Mouse (Mus musculus): Measurements from ENCODE around the gene Cmpk1.
A peak's percentile ranks its signal among the peaks of the same experiment; 100 is the strongest.

Cmpk1 gene

DNA sequence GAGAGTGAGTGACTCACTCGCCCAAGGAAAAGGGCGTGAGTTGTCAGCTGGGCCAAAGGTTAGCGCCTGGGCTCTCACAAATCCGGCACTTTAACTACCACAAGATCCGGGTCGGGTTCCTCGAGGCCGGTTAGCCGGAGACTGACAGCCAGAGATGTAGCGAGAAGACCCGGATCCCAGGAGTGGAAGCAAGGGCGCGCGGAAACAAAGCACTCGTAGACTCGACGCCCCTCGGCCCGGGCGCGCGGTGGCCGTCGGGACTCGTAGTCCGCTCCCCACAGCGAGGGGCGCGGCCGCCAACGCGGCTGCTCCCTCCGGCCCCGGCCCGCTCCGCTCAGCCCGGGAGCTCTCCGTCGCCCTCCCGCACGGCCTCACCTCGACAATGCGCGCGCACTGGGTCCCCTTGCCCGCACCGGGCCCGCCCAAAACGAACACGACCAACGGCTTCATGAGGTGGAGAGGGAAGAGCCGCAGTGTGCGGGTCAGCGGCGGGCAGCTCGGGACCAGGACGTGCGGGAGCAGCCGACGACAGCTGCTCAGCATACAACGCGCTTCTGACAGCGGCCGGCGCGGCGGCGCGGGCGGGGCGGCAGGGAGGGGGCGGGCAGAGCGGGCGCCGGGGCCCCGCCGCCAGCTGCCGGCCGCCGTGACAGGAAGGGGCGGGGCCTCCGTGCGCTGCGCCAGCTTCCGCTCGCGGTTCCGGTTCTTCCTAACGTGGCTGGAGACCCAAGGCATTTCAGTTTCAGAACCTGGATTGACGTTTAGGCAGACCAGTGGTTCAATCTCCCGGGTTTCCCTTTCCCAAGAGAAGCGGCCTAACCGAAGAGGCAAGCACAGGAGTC, at the start of gene Cmpk1:
Cmpk1 (minus strand) TSS at position 651 of the 842 bp plus-strand sequence.
- peak; percentile 99 for DNase-seq

DNA sequence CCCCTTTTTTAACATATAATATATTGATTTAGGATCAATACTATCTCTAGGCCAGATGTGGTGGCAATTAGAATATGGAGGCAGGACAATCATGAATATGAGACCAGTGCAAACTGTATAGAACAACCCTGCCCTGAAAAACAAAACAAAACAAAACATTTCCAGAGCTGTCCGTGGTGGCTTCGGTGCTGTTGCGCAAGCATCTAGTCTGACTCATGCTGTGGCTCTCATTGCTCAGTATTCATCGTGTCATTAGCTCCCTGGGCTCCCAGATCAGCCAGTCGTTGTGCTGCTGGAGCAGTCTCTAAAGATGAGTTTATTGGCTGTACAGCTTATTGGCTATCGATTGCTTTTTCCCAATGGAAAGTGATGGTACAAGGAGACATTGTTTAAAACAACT, 48.0 kb upstream of the Cmpk1 start:
- peak; percentile 25 for DNase-seq

DNA sequence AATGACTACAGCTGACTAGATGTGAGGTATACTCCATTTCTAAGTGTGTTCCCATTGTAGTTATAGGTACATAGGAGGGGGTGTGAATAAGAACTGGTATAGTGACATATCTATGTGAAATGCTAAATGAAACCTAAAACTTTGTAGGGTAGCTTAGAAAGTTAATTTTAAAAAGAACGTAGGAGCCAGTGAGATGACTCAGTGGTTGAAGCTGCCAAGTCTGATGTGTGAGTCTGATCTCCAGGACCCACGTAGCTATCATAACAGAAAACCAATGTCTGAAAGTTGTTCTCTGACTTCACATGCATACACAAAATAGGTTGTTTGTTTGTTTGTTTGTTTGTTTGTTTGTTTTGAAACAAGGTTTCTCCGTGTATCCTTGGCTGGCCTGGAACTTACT, 33.0 kb upstream of the Cmpk1 start:
- no peak for DNase-seq

DNA sequence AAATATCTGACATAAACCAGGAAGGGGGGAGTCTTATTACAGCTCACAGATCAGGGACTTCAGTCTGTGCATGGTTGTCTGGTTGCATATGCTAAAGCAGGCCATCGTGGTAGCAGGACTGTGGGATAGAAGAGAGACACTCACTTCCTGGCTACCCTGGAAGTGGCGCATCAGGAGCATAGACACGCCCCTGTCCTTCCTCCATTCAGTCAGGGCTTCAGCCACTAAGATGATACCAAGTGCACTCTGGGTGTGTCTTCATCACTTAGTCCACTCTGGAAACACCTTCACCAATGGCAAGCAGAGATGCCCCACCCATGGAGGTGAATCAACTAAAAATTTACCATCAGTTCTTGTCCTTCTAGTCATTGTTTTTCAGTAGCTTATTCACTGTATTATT, 27.2 kb upstream of the Cmpk1 start:
- DNase-seq, result no peak

DNA sequence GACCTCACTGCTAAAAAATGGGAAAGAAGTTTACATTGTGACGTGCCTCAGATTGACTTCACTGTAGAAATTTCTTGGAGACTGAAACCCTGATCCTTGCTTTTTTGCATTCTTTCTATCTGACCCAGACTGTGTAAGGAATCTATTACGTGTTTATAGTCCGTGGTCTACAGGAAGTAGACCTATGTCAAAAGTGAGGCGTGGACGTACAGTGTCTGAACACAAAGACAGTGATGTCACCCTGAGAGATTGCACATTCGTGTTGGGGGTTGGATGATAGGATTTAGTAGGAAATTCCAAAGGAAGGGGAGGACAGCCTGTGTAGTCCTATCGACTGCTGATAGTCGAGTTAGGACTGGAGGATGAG, 13.4 kb upstream of the Cmpk1 start:
- no peak for DNase-seq

DNA sequence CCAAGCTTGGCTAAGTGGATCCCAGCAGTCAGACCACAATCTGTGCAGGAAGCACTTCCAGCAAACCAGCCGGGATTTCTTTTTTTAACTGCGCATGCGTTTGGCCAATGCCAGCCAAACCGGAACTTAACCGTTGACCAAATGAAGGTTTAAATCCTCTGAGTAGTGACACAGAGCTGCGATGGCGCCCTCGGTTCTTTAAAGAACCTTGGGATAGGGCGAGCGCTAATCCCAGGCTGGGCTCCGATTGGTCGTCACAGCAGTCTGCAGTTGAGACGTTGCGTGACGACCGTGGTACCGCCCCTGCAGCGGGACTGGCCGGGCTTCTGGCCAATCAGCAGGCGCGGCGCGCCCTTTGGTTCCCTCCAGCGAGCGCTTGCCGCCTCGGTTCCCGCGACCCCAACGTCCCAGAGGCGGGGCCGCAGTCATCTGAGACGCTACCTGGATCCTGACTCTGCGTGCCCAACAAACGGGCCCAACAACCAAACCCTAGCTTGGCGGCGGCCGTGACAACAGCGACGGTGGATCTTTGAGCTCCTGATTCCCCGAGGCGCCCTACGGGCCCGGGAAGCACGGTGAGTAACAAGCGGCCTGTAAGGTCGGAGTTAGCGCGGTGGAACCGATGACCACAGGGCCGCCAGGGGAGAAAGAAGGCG, 12.9 kb upstream of the Cmpk1 start, which contains the start of gene Stil:
Stil (plus strand) TSS at position 387 of the 656 bp plus-strand sequence.
- DNase-seq, result peak; percentile 100

DNA sequence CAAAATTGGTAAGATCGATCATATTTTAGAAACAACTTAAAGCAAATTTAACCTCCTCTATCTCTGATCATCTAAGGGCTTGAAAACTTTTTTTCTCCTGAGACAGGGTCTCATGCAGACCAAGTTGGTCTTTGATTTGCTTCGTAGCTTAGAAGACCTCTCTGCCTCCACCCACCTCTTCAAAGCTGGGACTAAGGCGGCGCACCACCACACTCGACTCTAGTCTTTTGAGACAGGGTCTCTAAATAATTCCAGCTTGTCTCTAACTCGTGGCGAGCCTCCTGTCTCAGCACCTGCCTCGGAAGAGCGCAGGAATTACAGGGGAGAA, 12.4 kb upstream of the Cmpk1 start:
- no peak for DNase-seq

DNA sequence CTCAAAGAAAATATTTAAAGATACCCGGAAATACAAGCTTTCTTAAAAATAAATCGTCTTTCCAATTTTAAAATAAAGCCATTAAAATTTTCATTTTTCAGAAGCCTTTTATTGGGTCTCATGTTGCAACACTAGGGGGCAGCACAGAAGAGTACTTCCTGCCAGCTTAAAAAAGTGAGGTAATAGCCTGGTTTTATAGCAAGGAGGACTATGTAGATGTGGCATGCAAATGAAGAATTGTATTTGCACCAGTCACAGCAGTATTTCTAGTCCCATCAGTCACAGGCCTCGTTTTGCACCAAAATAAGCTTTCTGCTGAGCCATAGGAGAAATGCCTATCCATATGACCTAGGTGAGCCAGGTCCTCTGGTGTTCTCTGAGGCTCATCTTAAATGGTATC, 10.0 kb upstream of the Cmpk1 start:
- no peak for DNase-seq

DNA sequence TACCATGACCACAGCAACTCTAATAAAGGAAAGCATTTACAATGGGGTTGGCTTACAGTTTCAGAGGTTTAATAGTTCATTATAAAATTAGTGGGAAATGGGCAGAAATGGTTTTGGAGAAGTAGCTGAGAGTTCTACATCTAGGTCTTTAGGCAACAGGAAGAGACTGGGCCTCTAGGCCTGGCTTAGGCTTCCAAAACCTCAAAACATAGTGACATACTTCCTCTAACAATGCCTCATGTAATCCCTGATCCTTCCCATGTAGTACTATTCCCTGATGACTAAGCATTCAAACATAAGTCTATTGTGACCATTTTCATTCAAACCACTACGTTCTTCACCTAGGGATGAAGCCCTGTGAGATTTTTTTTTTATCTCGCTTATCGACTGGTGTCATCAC, 7.2 kb upstream of the Cmpk1 start:
- DNase-seq, result no peak

DNA sequence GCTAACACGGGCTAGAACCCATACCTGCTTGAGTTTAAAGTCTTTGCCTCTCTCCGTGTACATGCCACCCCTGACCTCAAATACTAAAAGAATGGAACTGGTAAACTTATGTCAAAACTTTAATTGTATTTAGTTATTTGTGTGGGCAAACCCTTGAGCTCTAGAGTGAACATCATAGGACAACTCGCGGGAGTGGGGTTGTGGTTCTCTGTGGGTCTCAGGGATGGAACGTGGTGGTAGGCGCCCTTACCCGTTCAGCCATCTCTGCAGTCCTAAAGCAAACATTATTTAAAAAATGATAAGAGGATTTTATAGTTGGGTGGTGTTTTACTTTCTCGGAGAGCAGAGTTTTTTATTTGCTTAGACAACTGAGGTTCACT, 840 bp downstream of the Cmpk1 start:
- DNase-seq, result no peak

DNA sequence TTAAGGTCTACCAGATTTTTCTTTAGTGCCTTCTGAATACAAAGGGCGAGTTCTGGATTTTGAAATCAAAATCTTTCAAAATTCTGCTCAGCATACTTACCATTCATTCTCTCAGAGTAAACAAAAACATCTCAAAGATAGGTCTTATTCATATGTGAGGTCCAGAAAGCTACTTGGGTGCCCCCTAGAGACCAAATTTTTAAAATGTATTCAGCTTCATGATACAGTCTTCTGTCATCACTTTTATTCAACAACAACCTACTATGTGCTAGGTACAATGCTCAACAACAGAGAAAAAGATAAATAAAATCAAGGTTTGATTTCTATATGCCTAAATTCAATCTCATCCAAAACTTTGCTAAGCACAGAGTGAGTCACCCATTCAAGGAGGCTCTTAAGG, 4.0 kb downstream of the Cmpk1 start:
- no peak for DNase-seq

DNA sequence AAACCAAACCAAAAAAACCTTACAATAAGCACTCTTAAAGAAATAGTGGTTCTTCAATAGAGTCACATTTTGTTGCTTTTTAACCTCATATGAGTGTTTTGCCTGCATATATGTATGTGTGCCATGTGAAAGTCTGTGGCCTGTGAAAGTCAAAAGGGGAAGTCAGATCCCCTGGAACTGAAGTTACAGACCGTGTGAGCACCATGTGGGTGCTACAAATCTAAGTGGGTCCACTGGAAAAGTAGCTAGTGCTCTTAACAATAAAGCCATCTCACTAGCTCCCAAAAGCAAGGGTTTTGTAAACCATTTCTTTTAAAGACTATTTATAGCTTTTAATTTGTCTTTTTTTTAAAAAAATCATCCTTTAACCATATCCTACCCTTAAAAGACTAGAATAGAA, 4.4 kb downstream of the Cmpk1 start:
- DNase-seq, result no peak

DNA sequence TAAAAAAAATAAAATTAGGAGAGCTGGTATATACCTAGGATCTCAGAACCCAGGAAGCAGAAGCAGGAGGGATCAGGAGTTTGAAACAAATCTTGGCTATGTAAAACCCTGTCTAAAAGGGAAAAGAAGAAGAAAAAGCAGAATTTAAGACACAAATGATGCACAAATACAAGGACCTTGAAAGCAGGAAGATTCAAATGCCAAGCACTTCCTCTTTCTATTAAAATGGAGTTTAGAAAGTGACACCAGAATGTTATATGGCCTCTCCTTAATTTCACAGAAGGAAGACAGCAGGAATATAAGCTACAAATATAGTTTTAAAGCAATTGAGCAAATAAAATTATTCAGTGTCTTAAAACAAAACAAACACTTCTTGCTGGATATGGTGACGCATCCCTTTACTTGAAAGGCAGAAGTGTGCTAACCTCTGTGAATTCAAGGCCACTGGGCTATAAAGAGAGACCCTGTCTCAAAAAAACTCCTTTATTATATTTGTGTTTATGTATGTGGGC, 13.8 kb downstream of the Cmpk1 start:
- DNase-seq, result no peak

DNA sequence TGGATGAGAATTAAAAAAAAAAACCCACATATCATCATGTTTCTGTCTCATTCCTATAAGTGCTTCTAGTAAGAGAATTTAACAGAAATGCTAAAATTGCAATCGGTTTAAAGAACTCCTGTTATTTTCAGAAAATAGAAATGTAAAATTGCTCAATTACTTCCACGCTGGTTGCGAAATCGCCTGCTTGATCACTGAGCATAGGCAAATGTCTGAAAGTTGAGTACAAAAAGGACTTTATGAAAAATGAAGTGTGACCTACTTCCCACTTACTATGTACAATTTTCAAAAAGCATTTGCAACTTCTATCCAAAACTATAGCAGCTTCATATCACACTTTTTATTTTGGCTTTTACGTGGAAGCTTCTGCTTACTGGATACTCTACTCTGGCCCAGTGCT, 16.3 kb downstream of the Cmpk1 start:
- no peak for DNase-seq

DNA sequence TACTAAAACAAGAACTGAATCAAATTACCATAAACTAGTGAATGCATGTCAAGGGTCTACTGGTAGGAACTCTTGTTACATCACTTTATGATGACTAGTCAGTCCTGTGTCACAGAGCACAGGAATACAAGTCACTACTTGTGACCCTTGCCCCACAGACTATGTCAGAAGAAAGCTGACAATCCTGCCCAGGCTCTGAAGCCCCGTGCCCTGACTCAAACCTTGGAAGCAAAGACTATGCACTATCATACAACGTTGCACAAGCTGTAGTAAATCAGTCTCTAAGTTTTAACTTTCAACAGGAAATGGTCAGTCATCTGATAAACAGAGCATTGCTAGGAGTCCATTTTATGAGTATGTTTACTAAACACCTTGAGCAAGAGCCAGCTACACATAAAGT, 26.2 kb downstream of the Cmpk1 start:
- DNase-seq, result peak; percentile 22

DNA sequence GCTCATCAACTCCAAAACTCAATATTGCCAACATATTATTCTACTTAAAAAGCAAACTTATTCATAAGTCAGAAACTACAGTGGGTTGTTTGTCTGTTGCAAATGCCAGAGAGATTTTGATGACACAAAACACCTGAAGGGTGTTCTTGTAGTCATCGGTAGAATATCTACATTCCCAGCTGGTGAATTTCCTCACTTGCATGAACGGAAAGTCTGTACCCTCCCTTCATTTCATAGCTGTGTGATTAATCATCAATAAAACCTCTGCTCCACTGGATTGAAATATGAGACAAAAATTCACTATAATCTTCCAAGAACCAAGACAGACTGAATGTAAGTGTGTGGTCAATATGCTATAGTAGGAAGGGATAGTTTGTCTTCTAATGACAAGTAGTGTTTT, 27.5 kb downstream of the Cmpk1 start:
- DNase-seq, result no peak

DNA sequence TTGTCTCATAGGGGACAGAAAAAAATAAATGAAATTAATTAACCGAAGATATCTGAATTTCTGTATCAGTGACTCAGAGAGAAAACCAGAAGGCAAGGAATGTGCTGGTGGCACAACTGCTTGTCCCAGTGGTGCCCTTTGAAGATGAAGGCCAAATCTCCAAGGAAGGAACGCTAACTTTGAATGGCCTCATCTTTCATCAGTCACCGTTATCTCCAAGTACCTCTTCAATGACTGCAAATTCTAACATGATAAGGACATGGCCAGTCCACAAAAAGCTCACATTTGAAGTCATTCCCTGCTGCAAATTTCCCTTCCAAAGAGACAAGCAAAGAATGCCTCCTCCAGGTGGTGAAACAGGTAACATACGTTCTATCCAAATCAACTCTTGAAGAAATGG, 28.3 kb downstream of the Cmpk1 start:
- DNase-seq, result peak; percentile 58

DNA sequence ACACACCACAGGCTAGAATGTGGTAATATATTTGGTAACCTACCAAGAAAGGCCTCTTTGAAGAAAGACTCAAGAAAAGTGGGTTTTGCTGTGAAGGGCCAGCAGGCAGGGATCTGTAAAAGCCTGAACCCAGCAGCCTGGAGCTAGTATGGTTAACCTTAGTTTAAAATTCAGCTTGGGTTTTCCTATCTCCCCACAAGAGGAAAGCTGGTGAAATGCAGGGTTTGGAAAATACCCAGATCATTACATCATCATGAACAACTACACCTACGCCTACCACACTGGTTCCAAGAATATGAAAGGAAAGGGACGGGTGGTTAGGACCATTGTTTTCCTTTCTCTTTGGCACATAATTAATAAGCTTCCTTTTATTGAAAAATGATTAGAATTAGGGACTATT, 28.8 kb downstream of the Cmpk1 start:
- peak; percentile 71 for DNase-seq

DNA sequence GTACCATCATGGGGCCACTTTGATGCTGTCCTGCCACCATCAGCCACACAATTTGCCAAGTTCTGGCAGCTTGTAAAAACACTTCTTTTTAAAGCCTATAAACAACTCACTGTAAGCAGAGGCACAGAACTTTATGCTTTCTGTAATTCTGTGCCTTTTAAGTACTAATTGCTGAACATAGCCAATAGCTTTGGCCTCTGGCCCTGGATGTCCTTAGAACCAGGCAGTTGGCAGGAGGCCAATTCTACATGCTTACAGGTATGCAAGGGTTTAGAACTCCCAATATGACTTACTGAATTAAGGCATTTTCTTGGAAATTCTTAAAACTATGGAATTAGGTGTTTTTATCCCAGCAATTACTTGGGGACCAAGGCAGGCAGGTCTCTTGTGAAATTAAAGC, 29.6 kb downstream of the Cmpk1 start:
- DNase-seq, result peak; percentile 69

DNA sequence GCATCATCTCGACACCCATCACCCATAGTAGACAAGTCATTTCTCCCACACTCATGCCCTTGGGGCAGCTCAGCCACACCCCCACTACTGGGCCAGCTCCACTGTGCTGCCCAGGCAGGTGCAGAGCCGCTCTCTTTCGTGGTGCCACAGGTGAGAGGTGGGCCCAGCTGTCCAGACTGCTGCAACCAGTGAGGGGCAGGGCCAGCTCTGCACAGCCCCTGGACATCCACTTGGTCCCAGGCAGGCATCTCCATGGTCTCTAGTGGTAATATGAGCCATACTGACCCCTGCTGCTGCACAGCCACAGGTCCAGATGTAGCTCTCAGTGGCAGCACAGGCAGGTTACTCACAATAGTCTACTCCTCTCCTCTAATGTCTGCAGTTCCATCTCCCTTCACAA, 33.9 kb downstream of the Cmpk1 start:
- peak; percentile 71 for DNase-seq

DNA sequence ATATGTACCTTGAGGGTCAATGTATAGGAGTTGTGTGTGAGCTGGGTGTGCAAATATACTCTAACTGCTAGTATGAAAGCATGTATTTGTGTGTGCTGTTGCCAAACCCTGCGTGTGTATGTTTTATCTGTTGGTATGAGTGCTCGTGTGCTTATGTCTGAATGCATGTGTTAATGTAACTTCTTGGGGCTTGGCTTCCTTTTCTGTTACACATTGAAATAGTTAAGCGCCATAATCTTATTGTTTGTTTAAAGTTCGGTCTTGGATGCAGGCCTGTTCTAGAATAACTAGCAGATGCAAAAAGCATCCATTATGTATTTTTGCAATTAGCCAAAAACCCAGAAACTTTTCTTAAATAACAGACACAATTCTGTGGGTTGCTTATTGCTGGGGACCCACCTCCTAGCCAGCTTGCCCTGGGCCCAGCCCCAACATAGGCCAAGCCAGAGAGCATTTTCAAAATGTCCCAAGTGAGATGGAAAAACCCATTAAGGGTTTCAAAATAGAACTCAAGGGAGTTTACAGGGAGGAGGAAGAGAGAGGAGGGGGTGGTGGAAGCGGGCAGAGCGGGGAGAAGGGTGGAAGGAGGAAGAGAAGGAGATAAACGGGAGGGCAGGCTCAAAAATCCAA, 39.1 kb downstream of the Cmpk1 start:
- DNase-seq, result peak; percentile 66

DNA sequence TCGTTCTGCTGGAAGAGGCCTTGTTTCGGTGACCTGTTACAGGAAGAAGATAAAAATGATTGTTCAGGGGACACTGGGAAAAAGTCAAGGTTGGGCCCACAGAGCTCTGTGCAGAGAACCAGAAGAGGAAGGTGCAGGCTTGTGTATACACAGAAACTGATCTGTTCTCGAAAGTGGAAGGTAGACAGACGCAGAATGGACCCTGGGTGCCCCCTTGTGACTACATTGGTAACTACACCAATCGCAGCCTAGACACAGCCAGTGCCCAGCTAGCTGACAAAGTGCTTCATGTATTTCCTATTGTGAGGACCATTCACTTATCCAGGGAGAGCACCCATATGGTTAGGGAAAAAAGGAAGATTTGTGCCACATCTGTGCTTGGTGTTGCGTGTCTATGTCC, 39.6 kb downstream of the Cmpk1 start:
- DNase-seq, result peak; percentile 91

DNA sequence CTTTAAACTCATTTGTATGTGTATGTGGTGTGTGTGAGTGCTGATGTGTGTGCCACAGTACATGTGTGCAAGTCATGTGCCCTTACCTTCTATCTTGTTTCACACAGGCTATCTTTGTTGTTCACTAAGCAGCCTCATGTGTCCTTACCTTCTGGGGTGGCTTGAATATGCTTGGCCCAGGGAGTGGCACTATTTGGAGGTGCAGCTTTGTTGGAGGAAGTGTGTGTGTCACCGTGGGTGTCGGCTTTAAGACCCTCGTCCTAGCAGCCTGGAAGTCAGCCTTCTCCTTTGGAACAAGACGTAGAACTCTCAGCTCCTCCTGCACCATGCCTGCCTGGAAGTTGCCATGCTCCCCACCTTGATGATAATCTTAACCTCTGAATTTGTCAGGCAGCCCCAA, 40.6 kb downstream of the Cmpk1 start:
- peak; percentile 58 for DNase-seq

DNA sequence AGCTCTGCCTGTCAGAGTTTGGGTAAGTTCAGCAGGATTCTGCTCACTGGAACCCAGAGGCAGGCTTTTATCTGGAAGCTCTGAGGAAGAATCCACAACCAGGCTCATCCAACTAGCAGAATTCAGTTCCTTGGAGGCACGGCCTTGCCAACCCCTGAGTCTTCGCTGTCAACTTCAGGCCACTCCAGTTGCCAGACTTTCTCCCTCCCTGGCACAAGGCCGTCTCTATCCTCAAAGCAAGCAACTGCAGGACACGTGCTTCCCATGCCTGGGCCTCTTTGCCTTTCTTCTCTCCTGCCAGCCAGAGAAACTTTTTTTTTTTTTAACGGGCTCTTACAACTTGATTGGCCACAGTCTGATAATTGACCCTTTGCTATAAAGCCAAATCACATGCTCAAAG, 42.0 kb downstream of the Cmpk1 start:
- DNase-seq, result peak; percentile 76
